Mouse (Mus musculus) heart, adult 11 months (tissue): ENCODE measurements around the gene Zfp853.

Experiments
- DNase-seq: peaks from one replicate; pipeline ENCODE4 v3.0.0; 2022

The Zfp853 gene

DNA sequence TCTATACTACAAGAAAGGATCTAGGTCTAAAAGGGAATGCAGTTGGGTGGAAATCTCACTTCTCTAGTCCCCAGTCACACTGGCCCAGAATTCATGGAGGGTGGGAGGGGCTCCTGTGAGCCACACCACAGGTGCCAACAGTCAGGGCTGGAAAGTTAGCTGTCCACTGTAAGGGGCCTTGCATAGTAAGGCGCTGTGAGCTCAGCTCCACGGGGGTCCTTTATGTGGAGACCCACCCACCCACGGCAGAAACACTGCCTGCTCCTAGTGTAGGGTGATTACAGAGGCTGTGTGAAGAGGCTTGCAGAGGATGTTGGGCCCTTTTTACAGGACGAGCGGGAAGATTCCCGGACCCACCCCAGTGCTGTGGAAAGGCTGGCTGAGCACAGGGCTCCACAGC is 41.4 kb downstream of the Zfp853 start:
- no peak for DNase-seq

DNA sequence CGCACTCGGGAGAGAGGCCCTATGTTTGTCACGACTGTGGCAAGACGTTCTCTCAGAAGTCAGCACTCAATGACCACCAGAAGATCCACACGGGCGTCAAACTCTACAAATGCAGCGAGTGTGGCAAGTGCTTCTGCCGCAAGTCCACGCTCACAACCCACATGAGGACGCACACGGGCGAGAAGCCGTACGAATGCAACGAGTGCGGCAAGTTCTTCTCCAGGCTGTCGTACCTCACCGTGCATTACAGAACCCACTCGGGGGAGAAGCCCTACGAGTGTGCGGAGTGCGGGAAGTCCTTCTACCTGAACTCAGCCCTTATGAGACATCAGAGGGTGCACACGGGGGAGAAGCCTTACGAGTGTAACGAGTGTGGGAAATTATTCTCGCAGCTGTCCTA is 48.5 kb downstream of the Zfp853 start:
- no peak for DNase-seq
